Comparison of ENCODE assay signal across 8 mouse cellular contexts in the genomic region with DNA sequence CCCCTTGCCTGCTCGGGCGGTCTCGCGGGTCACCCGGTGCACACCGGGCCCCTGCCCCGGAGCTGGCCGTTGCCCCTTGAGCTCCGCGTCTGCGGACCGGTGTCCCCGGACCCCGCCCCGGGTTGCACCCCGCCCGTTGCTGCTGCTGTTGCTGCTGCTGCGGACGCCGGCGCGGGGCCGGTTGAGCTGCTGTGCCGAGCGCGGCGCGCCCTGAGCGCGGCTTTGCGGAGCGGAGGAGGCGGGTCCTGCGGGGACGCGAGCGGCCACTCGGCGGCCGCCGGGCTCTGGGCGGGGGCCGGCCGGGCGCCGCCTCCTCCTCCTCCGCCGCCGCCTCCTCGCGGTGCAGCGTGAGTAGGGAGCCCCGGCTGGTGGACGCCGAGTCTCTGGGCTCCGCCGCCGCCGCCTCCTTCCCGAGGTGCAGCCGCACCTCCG. TPM values are rescaled to one million over a fixed set of nuclear protein-coding genes. Genes with fewer than 3 reads are reported as not detected.
DNase-seq lines count a peak whose midpoint lies in the region; ATAC-seq and TF ChIP-seq lines count a peak whose summit lies in the region.

No protein-coding gene starts in this region.

- peak; percentile 83 for ATAC-seq in embryonic facial prominence, embryonic 11.5 days (replicated peaks; ENCODE audit: insufficient number of reproducible peaks, low FRiP score, low TSS enrichment, low read depth)
- ATAC-seq in limb, embryonic 11.5 days (ENCODE audit: insufficient number of reproducible peaks, low FRiP score, low TSS enrichment, low read depth) = peak; percentile 77
- peak; percentile 82 for ATAC-seq in midbrain, embryonic 13.5 days

- no peaks in the 10 kb centered on the region for H3K9me3 ChIP-seq in embryonic facial prominence, embryonic 11.5 days (replicated peaks; ENCODE audit: control insufficient read depth, low read length)
- H3K9me3 ChIP-seq in limb, embryonic 11.5 days (ENCODE audit: control insufficient read depth, low read length) = no peaks in the 10 kb centered on the region
- no peaks in the 10 kb centered on the region for H3K9me3 ChIP-seq in midbrain, embryonic 13.5 days

- WGBS in embryonic facial prominence, embryonic 11.5 days = under 1% methylated on average over 34 of the region's 62 CpGs
- WGBS in limb, embryonic 11.5 days = under 1% methylated on average over 43 of the region's 62 CpGs
- WGBS in midbrain, embryonic 13.5 days = 0% methylated on average over 18 of the region's 62 CpGs
- under 1% methylated on average over 51 of the region's 62 CpGs for WGBS in small intestine, adult 2 months

- no peaks in the 10 kb centered on the region for H3K27me3 ChIP-seq in embryonic facial prominence, embryonic 11.5 days (ENCODE audit: control insufficient read depth, insufficient read depth, low read length)
- no peaks in the 10 kb centered on the region for H3K27me3 ChIP-seq in limb, embryonic 11.5 days (ENCODE audit: control insufficient read depth, insufficient read depth, low read length)
- H3K27me3 ChIP-seq in midbrain, embryonic 13.5 days = peaks cover 6% of the 10 kb centered on the region; the same call in 1 of the 2 replicates
- no peaks in the 10 kb centered on the region for H3K27me3 ChIP-seq in small intestine, adult 2 months (ENCODE audit: control insufficient read depth, insufficient read depth, low read length)

- peak; percentile 89 for DNase-seq in A20 (ENCODE audit: low read depth, low spot score)
- peak; percentile 90 to 94 for DNase-seq in adrenal gland, postnatal 36 days
- peak; percentile 84 for DNase-seq in embryonic facial prominence, embryonic 11.5 days (ENCODE audit: low spot score)
- peak; percentile 99 for DNase-seq in heart, adult 11 months
- DNase-seq in kidney, adult 11 months = peak; percentile 88
- peak; percentile 81 for DNase-seq in limb, embryonic 11.5 days (ENCODE audit: low spot score)

- TF ChIP-seq POLR2A in small intestine, adult 2 months (IDR thresholded peaks at IDR 0.05; ENCODE audit: low read depth, low read length) = peak; percentile 86; the same call in 1 of the 2 replicates

- 0 out of 2 replicates have a peak, but pooled peaks have one; percentile 11 for TF ChIP-seq CTCF in small intestine, adult 2 months (IDR thresholded peaks at IDR 0.05; ENCODE audit: extremely low read depth, insufficient read length, insufficient replicate concordance, low read depth, low read length)

- no peaks in the 10 kb centered on the region for H3K36me3 ChIP-seq in embryonic facial prominence, embryonic 11.5 days (replicated peaks; ENCODE audit: control insufficient read depth, insufficient read depth, low read depth, low read length)
- H3K36me3 ChIP-seq in limb, embryonic 11.5 days (ENCODE audit: control insufficient read depth, insufficient read depth, low read length) = no peaks in the 10 kb centered on the region
- H3K36me3 ChIP-seq in midbrain, embryonic 13.5 days = no peaks in the 10 kb centered on the region
- no peaks in the 10 kb centered on the region for H3K36me3 ChIP-seq in small intestine, adult 2 months (ENCODE audit: control insufficient read depth, insufficient read depth, low read length)

- peak overlapping the region; percentile 96 for H3K4me2 ChIP-seq in embryonic facial prominence, embryonic 11.5 days (ENCODE audit: low read depth, low read length)
- H3K4me2 ChIP-seq in limb, embryonic 11.5 days (ENCODE audit: low read depth, severe bottlenecking) = peak overlapping the region; percentile 90
- H3K4me2 ChIP-seq in midbrain, embryonic 13.5 days (replicated peaks) = peak overlapping the region; percentile 78

- peak overlapping the region; percentile 97 for H3K4me3 ChIP-seq in embryonic facial prominence, embryonic 11.5 days (ENCODE audit: low read depth, low read length)
- peak overlapping the region; percentile 90 for H3K4me3 ChIP-seq in limb, embryonic 11.5 days (ENCODE audit: low read depth, low read length)
- peak overlapping the region; percentile 92 for H3K4me3 ChIP-seq in midbrain, embryonic 13.5 days (replicated peaks)
- H3K4me3 ChIP-seq in small intestine, adult 2 months (ENCODE audit: low read depth, low read length) = peak overlapping the region; percentile 79

- H3K27ac ChIP-seq in embryonic facial prominence, embryonic 11.5 days (replicated peaks; ENCODE audit: low read depth, low read length) = peak overlapping the region; percentile 90
- H3K27ac ChIP-seq in limb, embryonic 11.5 days (replicated peaks; ENCODE audit: low read depth, low read length) = peak overlapping the region; percentile 97
- H3K27ac ChIP-seq in midbrain, embryonic 13.5 days = peak overlapping the region; percentile 99
- peak overlapping the region; percentile 97 for H3K27ac ChIP-seq in small intestine, adult 2 months (ENCODE audit: insufficient read depth, low read depth, low read length)

- peak overlapping the region; percentile 68 for H3K9ac ChIP-seq in embryonic facial prominence, embryonic 11.5 days (replicated peaks; ENCODE audit: low read length)
- peak overlapping the region; percentile 95 for H3K9ac ChIP-seq in limb, embryonic 11.5 days (ENCODE audit: low read length)
- H3K9ac ChIP-seq in midbrain, embryonic 13.5 days (replicated peaks) = peak overlapping the region; percentile 94

- H3K4me1 ChIP-seq in embryonic facial prominence, embryonic 11.5 days (ENCODE audit: control insufficient read depth, insufficient read depth, low read length) = no peaks in the 10 kb centered on the region; the same call in 1 of the 2 replicates
- peaks cover 2% of the 10 kb centered on the region; the same call in 1 of the 2 replicates for H3K4me1 ChIP-seq in limb, embryonic 11.5 days (ENCODE audit: control insufficient read depth, insufficient read depth, low read length)
- H3K4me1 ChIP-seq in midbrain, embryonic 13.5 days (replicated peaks) = peaks cover 21% of the 10 kb centered on the region
- H3K4me1 ChIP-seq in small intestine, adult 2 months (ENCODE audit: control insufficient read depth, insufficient read depth, insufficient read length, low read length) = no peaks in the 10 kb centered on the region

RNA-seq across cellular contexts. Expression of gene Atp2b1, which starts 0.6 kb away (rescaled TPM):
- 10 to 100 TPM; 50.1 to 57.9 TPM for total RNA-seq in adrenal gland, postnatal 36 days (2021)
- 92.0 and 94.1 TPM in 2 replicates for polyA plus RNA-seq in embryonic facial prominence, embryonic 11.5 days (2014; fragmentation: Nextera tagmentation; extraction: Ambion mirVana)
- polyA plus RNA-seq in limb, embryonic 11.5 days (2014; fragmentation: Nextera tagmentation; extraction: Ambion mirVana) = 92.1 and 96.2 TPM in 2 replicates
- polyA plus RNA-seq in midbrain, embryonic 13.5 days (2015; fragmentation: Nextera tagmentation; extraction: Ambion mirVana) = 160 and 175 TPM in 2 replicates
- polyA plus RNA-seq in small intestine, adult 2 months (2012; rRNA removed) = 4.1 and 7.3 TPM in 2 replicates

Comparison
In these comparisons a context has a peak if more than half of its experiments do, and no peak if none do; other contexts are left out.
1. Peak in every context shown above with its lines: DNase-seq, ATAC-seq, H3K4me3 ChIP-seq and H3K27ac ChIP-seq.
2. RNA of gene Atp2b1, which starts 0.6 kb away (polyA plus RNA-seq): 160 to 175 TPM in midbrain, embryonic 13.5 days, 92.1 to 96.2 TPM in limb, embryonic 11.5 days and 92.0 to 94.1 TPM in embryonic facial prominence, embryonic 11.5 days; 4.1 to 7.3 TPM in small intestine, adult 2 months; every median in the first group is over 10 times any median in the second.